Mouse (Mus musculus) liver, postnatal 0 days (tissue): Measurements from ENCODE around the gene Zscan2.

Experiments used
- CTCF ChIP-seq: sonication (generic); IDR thresholded peaks from 2 replicates; pipeline ENCODE4 v1.5.1; 2016; ENCODE audit warnings: antibody characterized with exemption, low read depth
- EP300 ChIP-seq: IDR thresholded peaks from 2 replicates; pipeline ENCODE4 v1.6.1; 2016; ENCODE audit warnings: antibody characterized with exemption, low read depth, mild to moderate bottlenecking

DNA sequence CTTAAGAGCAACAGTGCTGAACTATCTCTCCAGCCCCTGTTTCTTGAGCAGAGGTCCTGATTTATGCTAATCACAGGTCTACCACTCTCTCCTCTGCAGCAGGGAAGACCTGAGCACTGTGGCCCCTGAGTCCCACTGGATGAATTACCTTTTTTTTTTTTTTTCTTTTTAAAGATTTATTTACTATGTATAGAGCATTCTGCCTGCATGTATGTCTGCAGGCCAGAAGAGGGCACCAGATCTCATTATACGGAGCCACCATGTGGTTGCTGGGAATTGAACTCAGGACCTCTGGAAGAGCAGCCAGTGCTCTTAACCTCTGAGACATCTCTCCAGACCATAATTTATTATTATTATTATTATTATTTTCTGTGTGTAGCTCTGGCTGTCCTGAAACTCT, 24.9 kb downstream of the Zscan2 start:
- TF ChIP-seq CTCF (peak; percentile 70), EP300 (no peak)
